Mouse (Mus musculus) CH12.LX (cell line): Measurements from ENCODE around the gene Yap1. TPM values are rescaled to one million over a fixed set of nuclear protein-coding genes. Genes with fewer than 3 reads are reported as not detected.

Source experiments
- DNase-seq: peaks from one replicate; pipeline ENCODE4 v3.0.0-alpha.2; 2013; ENCODE audit errors: extremely low read depth
- H3K27ac ChIP-seq: 2 replicates; pipeline ENCODE4 v1.5.1; 2012; ENCODE audit warnings: low read depth, mild to moderate bottlenecking, control low read depth, moderate library complexity; ENCODE audit not compliant: insufficient read depth
- H3K27me3 ChIP-seq: replicated peaks from 2 replicates; pipeline ENCODE3; 2012; ENCODE audit warnings: inconsistent platforms
- H3K36me3 ChIP-seq, 2 experiments: replicated peaks in 1 of 2; 2 replicates each; pipeline versions ENCODE3 to v1.6.1; 2012; ENCODE audit warnings: inconsistent platforms in 1 of 2, low read length in 1 of 2, mild to moderate bottlenecking in 1 of 2, mixed read lengths in 1 of 2, moderate library complexity in 1 of 2; ENCODE audit not compliant: control insufficient read depth in 1 of 2, insufficient read depth in 1 of 2
- H3K4me1 ChIP-seq, 2 experiments: 2 replicates each; pipeline ENCODE4 v1.6.1; 2012; ENCODE audit warnings: inconsistent platforms in 1 of 2, moderate library complexity in 1 of 2; ENCODE audit not compliant: insufficient read depth in 2 of 2, control insufficient read depth in 1 of 2
- H3K4me2 ChIP-seq: 2 replicates; pipeline ENCODE4 v1.6.1; 2012; ENCODE audit warnings: low read depth, mild to moderate bottlenecking, control low read depth; ENCODE audit not compliant: poor library complexity, insufficient read depth, severe bottlenecking
- H3K4me3 ChIP-seq, 3 experiments: fragments of 150-350 bp in 1 of 3; sonication (generic) in 1 of 3; replicated peaks in 1 of 3; 2 replicates each; pipeline versions ENCODE3 to v1.5.1; 2011 to 2012; ENCODE audit warnings: low read depth in 2 of 3, low read length in 2 of 3, mild to moderate bottlenecking in 2 of 3, moderate library complexity in 2 of 3, control low read depth in 1 of 3, improper control_type of control experiment in 1 of 3, inconsistent platforms in 1 of 3, mixed read lengths in 1 of 3; ENCODE audit not compliant: poor library complexity in 1 of 3
- H3K79me2 ChIP-seq: replicated peaks from 2 replicates; pipeline ENCODE4 v1.6.1; 2012; ENCODE audit warnings: mild to moderate bottlenecking, moderate library complexity; ENCODE audit not compliant: control insufficient read depth, poor library complexity, insufficient read depth, severe bottlenecking; ENCODE audit errors: extremely low read depth
- H3K9ac ChIP-seq: 2 replicates; pipeline ENCODE4 v1.6.1; 2012; ENCODE audit warnings: low read depth, mild to moderate bottlenecking, control low read depth, moderate library complexity; ENCODE audit not compliant: insufficient read depth
- H3K9me3 ChIP-seq: replicated peaks from 2 replicates; pipeline ENCODE3; 2012; ENCODE audit warnings: low read length, inconsistent platforms, mixed read lengths
- BHLHE40 ChIP-seq: IDR thresholded peaks from 2 replicates; pipeline ENCODE4 v1.6.1; 2011; ENCODE audit warnings: mild to moderate bottlenecking, low read depth, low read length, improper control_type of control experiment
- CHD1 ChIP-seq: IDR thresholded peaks from 2 replicates; pipeline ENCODE4 v1.6.1; 2012; ENCODE audit warnings: low read depth, low read length, improper control_type of control experiment, inconsistent platforms
- CHD2 ChIP-seq: IDR thresholded peaks from 2 replicates; pipeline ENCODE4 v1.6.1; 2011; ENCODE audit warnings: low read length, improper control_type of control experiment
- CTCF ChIP-seq, 2 experiments: IDR thresholded peaks in 1 of 2; conservative IDR thresholded peaks in 1 of 2; 2 replicates each; pipeline ENCODE4 v1.5.1; 2011 to 2012; ENCODE audit warnings: low read depth in 2 of 2, low read length in 2 of 2, improper control_type of control experiment in 1 of 2, inconsistent platforms in 1 of 2, mild to moderate bottlenecking in 1 of 2, moderate library complexity in 1 of 2
- ELF1 ChIP-seq: IDR thresholded peaks from 2 replicates; pipeline ENCODE4 v1.6.1; 2014; ENCODE audit warnings: low read depth, mild to moderate bottlenecking, inconsistent platforms, low read length, improper control_type of control experiment
- ETS1 ChIP-seq: conservative IDR thresholded peaks from 2 replicates; pipeline ENCODE4 v1.6.1; 2012; ENCODE audit warnings: low read depth, mild to moderate bottlenecking, inconsistent platforms, low read length, improper control_type of control experiment, moderate library complexity
- GABPA ChIP-seq: IDR thresholded peaks from 2 replicates; pipeline ENCODE4 v1.6.1; 2012; ENCODE audit warnings: low read depth, low read length, improper control_type of control experiment, inconsistent platforms; ENCODE audit not compliant: insufficient replicate concordance
- IRF4 ChIP-seq: IDR thresholded peaks from 2 replicates; pipeline ENCODE4 v1.6.1; 2014; ENCODE audit warnings: low read depth, mild to moderate bottlenecking, inconsistent platforms, low read length, improper control_type of control experiment
- MAX ChIP-seq: IDR thresholded peaks from 2 replicates; pipeline ENCODE4 v1.6.1; 2011; ENCODE audit warnings: low read length, improper control_type of control experiment
- MAZ ChIP-seq: IDR thresholded peaks from 2 replicates; pipeline ENCODE4 v1.6.1; 2012; ENCODE audit warnings: low read depth, mild to moderate bottlenecking, inconsistent platforms, low read length, improper control_type of control experiment, moderate library complexity
- MXI1 ChIP-seq: IDR thresholded peaks from 2 replicates; pipeline ENCODE4 v1.6.1; 2011; ENCODE audit warnings: mild to moderate bottlenecking, low read depth, low read length, improper control_type of control experiment
- MYC ChIP-seq: IDR thresholded peaks from 2 replicates; pipeline ENCODE4 v1.6.1; 2011; ENCODE audit warnings: low read depth, mild to moderate bottlenecking, improper control_type of control experiment, low read length
- NELFE ChIP-seq: IDR thresholded peaks from 2 replicates; pipeline ENCODE4 v1.6.1; 2011; ENCODE audit warnings: low read depth, low read length, improper control_type of control experiment
- POLR2AphosphoS2 ChIP-seq: IDR thresholded peaks from 2 replicates; pipeline ENCODE4 v1.6.1; 2011; ENCODE audit warnings: low read depth, low read length, improper control_type of control experiment
- RCOR1 ChIP-seq: conservative IDR thresholded peaks from 2 replicates; pipeline ENCODE4 v1.6.1; 2012; ENCODE audit warnings: low read depth, mild to moderate bottlenecking, inconsistent platforms, low read length, improper control_type of control experiment
- SIN3A ChIP-seq: IDR thresholded peaks from 2 replicates; pipeline ENCODE4 v1.6.1; 2012; ENCODE audit warnings: low read length, improper control_type of control experiment, inconsistent platforms
- TBP ChIP-seq: conservative IDR thresholded peaks from 2 replicates; pipeline ENCODE4 v1.6.1; 2011; ENCODE audit warnings: low read depth, low read length, improper control_type of control experiment
- UBTF ChIP-seq: IDR thresholded peaks from 2 replicates; pipeline ENCODE4 v1.6.1; 2012; ENCODE audit warnings: low read depth, mild to moderate bottlenecking, inconsistent platforms, low read length, improper control_type of control experiment, moderate library complexity
- USF1 ChIP-seq: IDR thresholded peaks from 2 replicates; pipeline ENCODE4 v1.6.1; 2014; ENCODE audit warnings: low read depth, mild to moderate bottlenecking, inconsistent platforms, low read length, improper control_type of control experiment
- ZC3H11A ChIP-seq: IDR thresholded peaks from 2 replicates; pipeline ENCODE4 v1.6.1; 2012; ENCODE audit warnings: low read depth, mild to moderate bottlenecking, inconsistent platforms, low read length, improper control_type of control experiment
- ZKSCAN1 ChIP-seq: IDR thresholded peaks from 2 replicates; pipeline ENCODE4 v1.6.1; 2012; ENCODE audit warnings: low read depth, inconsistent platforms, low read length, improper control_type of control experiment, borderline replicate concordance
- ZMIZ1 ChIP-seq: IDR thresholded peaks from 2 replicates; pipeline ENCODE4 v1.6.1; 2012; ENCODE audit warnings: low read depth, mild to moderate bottlenecking, inconsistent platforms, low read length, improper control_type of control experiment
- ZNF384 ChIP-seq: IDR thresholded peaks from 2 replicates; pipeline ENCODE4 v1.6.1; 2012; ENCODE audit warnings: low read depth, low read length, improper control_type of control experiment, inconsistent platforms
- dilution Hi-C: fragments of 300-500 bp; cut with MboI; formaldehyde crosslinking; loops from 2 replicates; pipeline ENCODE4 v1.14.3; 2020; ENCODE audit warnings: low sequenced_read_pairs; ENCODE audit not compliant: extremely low pct_unique_long_range_greater_than_20kb, extremely low pct_ligation_motif_present
- in situ Hi-C: fragments of 300-500 bp; cut with MboI; formaldehyde crosslinking; loops from 3 replicates; pipeline ENCODE4 v1.14.3; 2019; ENCODE audit warnings: low sequenced_read_pairs, low pct_ligation_motif_present, low pct_unique_long_range_greater_than_20kb, mixed read lengths
- polyA plus RNA-seq: library from polyadenylated mRNA; unstranded; fragments of >175 nt; gene quantifications from 2 replicates; pipeline ENCODE4 v1.2.1, GENCODE M21; 2012; ENCODE audit warnings: low read depth; ENCODE audit not compliant: insufficient read length
- total RNA-seq, 2 experiments: library from RNA; depleted of rRNA; stranded (reverse); fragments of 300-350 nt in 1 of 2; fragments of >200 nt in 1 of 2; gene quantifications; 2 replicates each; pipeline ENCODE4 v1.2.3; 2012 to 2014

Gene Yap1
- total and polyA plus RNA-seq, 3 experiments, result 0.06 TPM; not detected in 2

- H3K36me3 ChIP-seq, result no peaks in the 10 kb centered on the region
- H3K27me3 ChIP-seq, result no peaks in the 10 kb centered on the region
- in situ Hi-C loops (no loop called here), dilution Hi-C loops (no loop called here)
- H3K9ac ChIP-seq, result no peak overlapping the region
- H3K4me3 ChIP-seq, result no peak overlapping the region
- peaks cover 6 to 7% of the 10 kb centered on the region in 2 experiments; a peak in 1 of 4 replicates for H3K4me1 ChIP-seq
- no peaks in the 10 kb centered on the region for H3K9me3 ChIP-seq
- no peaks in the 10 kb centered on the region for H3K79me2 ChIP-seq
- no peak overlapping the region for H3K27ac ChIP-seq
- no peak for DNase-seq
- H3K4me2 ChIP-seq, result no peak overlapping the region
- TF ChIP-seq MAZ, result no peak
- no peak for TF ChIP-seq ELF1
- TF ChIP-seq SIN3A, result no peak
- no peak for TF ChIP-seq MXI1
- TF ChIP-seq GABPA, result no peak
- no peak for TF ChIP-seq CHD2
- no peak for TF ChIP-seq CHD1
- no peak for TF ChIP-seq NELFE
- no peak for TF ChIP-seq MYC
- TF ChIP-seq ZMIZ1, result no peak
- TF ChIP-seq TBP, result no peak
- no peak for TF ChIP-seq USF1
- no peak for TF ChIP-seq ZKSCAN1
- TF ChIP-seq IRF4, result no peak
- no peak for TF ChIP-seq RCOR1
- no peak for TF ChIP-seq ZC3H11A
- TF ChIP-seq POLR2AphosphoS2, result no peak
- TF ChIP-seq ETS1, result no peak
- no peak for TF ChIP-seq BHLHE40
- no peak for TF ChIP-seq MAX
These were observed 64.3 kb downstream of the Yap1 start for GRCm38 (mm10) chr9:7940075-7940474.

GRCm38 (mm10) chr9:7934419-7934818, 70.0 kb downstream of the Yap1 start:
- no peak overlapping the region for H3K4me3 ChIP-seq
- no peak overlapping the region for H3K9ac ChIP-seq
- 0 out of 4 replicates have a peak, but pooled peaks cover 0 to 2% of the 10 kb centered on the region in 2 experiments for H3K4me1 ChIP-seq
- in situ Hi-C loops (no loop called here), dilution Hi-C loops (no loop called here)
- H3K9me3 ChIP-seq, result peaks cover 2% of the 10 kb centered on the region
- no peak for DNase-seq
- no peak overlapping the region for H3K4me2 ChIP-seq
- no peaks in the 10 kb centered on the region for H3K36me3 ChIP-seq
- TF ChIP-seq USF1 (no peak), CHD1 (no peak), CTCF (conservative IDR thresholded peaks at IDR 0.05 in 1 of 2, IDR thresholded peaks at IDR 0.05 in 1 of 2; ENCODE audit: low read depth in 2 of 2, low read length in 2 of 2) (no peak), UBTF (no peak), ZNF384 (no peak)
- no peaks in the 10 kb centered on the region for H3K27me3 ChIP-seq
- no peak overlapping the region for H3K27ac ChIP-seq
- no peaks in the 10 kb centered on the region for H3K79me2 ChIP-seq
